Mouse (Mus musculus): Measurements from ENCODE around the gene Ikzf3. TPM values are rescaled to one million over a fixed set of nuclear protein-coding genes. Genes with fewer than 3 reads are reported as not detected.

Gene Ikzf3
- total and polyA plus RNA-seq, 2 experiments, result 0.37 to 1.1 TPM

DNA sequence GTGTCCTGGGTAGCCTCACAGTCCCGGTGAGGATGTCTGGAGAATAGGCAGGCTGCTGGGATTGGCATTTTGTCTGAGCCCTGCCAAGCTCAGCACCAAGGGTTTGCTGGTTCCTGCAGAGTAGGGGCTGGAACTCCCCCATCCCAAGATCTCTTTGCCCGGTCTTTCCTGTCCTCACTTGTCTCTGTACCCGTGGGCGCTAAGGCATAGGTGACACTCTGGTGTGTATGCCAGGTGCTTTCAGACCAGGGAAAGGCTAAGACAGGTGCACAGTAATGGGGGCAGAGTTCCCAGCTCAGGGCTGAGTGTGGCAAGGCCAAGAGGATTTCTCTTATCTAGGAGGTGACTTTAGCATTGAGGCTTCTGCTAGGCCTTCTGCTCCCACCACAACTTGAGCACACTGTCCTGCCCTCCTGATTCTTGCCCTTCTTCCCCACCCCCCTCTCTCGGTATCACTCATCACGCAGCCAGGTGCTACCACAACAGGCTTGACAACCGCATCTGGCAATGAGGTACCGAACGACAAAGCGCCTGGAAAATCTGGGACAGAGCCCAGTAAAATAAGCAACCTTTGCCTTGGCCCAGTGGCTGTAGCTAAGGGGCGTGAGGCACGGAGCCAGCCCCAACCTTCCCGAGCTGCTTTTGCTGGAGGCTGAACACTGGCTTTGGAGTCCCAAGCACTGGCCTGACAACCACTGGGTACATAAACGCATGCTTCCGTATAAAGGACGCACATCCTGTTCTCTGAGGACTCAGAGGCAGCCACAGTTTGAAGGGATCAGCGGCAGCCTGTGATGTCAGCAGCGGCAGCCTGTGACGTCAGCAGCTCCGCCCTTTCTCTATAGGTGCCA lies 95.7 kb downstream of the Ikzf3 start:
- H3K4me3 ChIP-seq (ENCODE audit: insufficient read depth, low read depth, low read length), result peak overlapping the region; percentile 87

DNA sequence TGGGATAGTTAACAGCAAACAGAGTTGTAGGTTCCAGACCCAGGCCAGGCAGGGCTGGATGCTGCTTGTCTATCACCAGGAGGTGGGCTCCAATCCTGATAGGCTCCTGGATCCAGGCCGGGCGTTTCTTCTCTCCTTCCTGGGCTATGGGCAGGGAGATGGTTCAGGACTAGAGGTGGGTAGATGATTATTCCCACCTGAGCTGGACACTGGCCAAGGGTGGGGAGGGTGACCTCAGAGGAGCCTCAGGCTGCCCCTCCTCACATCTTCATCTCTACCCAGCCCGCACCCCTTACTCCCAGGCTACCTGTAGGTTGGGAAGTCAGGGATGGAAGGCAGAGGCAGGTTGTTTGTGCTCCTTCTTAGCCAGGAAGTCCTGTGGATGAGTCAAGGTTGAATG lies 96.4 kb downstream of the Ikzf3 start:
- Histone ChIP-seq H3K36me3 (ENCODE audit: control insufficient read depth, insufficient read depth, low read length) (peaks cover 36% of the 10 kb centered on the region), H3K9ac (ENCODE audit: low read depth, low read length) (peak overlapping the region; percentile 73), H3K4me3 (ENCODE audit: insufficient read depth, low read depth, low read length) (peak overlapping the region; percentile 87), H3K79me2 (ENCODE audit: control insufficient read depth, insufficient read depth, low read length) (peaks cover 23% of the 10 kb centered on the region; the same call in 1 of the 2 replicates), H3K27ac (replicated peaks; ENCODE audit: insufficient read depth, low read depth, low read length) (peak overlapping the region; percentile 80), H3K27me3 (ENCODE audit: control insufficient read depth, insufficient read depth, low read length) (no peaks in the 10 kb centered on the region), H3K4me1 (ENCODE audit: control insufficient read depth, insufficient read depth, low read length) (peaks cover 18% of the 10 kb centered on the region)
- TF ChIP-seq CTCF (IDR thresholded peaks at IDR 0.05; ENCODE audit: low read depth, low read length) (no peak), POLR2A (IDR thresholded peaks at IDR 0.05; ENCODE audit: extremely low read depth, insufficient read depth, low read length) (no peak)
- WGBS, result 29% methylated on average over 3 of the region's 3 CpGs
- no peak for DNase-seq (ENCODE audit: extremely low read depth, low read depth, low spot score)

More for the DNA sequence above, 95.7 kb downstream of the Ikzf3 start:
- Histone ChIP-seq H3K36me3 (ENCODE audit: control insufficient read depth, insufficient read depth, low read length) (peaks cover 42% of the 10 kb centered on the region), H3K27me3 (ENCODE audit: control insufficient read depth, insufficient read depth, low read length) (no peaks in the 10 kb centered on the region), H3K79me2 (ENCODE audit: control insufficient read depth, insufficient read depth, low read length) (peaks cover 23% of the 10 kb centered on the region; the same call in 1 of the 2 replicates), H3K9ac (ENCODE audit: low read depth, low read length) (peak overlapping the region; percentile 73), H3K27ac (replicated peaks; ENCODE audit: insufficient read depth, low read depth, low read length) (peak overlapping the region; percentile 80), H3K4me1 (ENCODE audit: control insufficient read depth, insufficient read depth, low read length) (peaks cover 18% of the 10 kb centered on the region)
- TF ChIP-seq CTCF (IDR thresholded peaks at IDR 0.05; ENCODE audit: low read depth, low read length), result no peak
- TF ChIP-seq POLR2A (IDR thresholded peaks at IDR 0.05; ENCODE audit: extremely low read depth, insufficient read depth, low read length), result no peak
- DNase-seq (ENCODE audit: extremely low read depth, low read depth, low spot score), result peak; percentile 87
- 24% methylated on average over 20 of the region's 20 CpGs for WGBS

DNA sequence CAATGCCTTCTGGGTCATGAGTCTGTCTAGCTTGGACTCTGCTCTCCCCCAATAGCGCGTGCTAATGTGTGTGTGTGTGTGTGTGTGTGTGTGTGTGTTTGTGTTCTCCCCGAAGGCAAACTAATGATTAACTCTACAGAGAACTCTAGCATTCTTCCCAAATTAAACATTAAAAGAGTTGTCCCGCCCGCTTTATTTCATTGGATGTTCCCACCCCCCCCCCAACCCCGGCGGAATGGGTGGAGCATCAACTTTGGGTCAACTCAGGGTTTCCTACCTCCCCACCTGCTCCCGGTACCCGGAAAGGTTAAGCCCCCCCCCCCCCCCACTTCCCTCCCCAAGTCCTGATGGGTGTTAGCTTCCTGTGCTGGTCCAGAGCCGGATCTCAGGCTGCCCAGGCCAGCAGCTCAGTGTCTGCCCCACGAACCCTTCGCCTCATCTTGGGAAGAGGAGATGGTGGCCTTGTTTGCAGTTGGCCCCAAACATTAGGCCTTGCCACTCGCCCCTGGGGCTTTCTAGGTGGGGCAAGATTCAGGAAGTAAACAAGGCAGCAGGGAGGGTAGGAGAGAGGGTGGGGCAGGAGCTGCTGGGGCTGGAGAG lies 97.5 kb downstream of the Ikzf3 start:
- Histone ChIP-seq H3K4me3 (ENCODE audit: insufficient read depth, low read depth, low read length) (peak overlapping the region; percentile 87), H3K4me1 (ENCODE audit: control insufficient read depth, insufficient read depth, low read length) (peaks cover 18% of the 10 kb centered on the region), H3K27me3 (ENCODE audit: control insufficient read depth, insufficient read depth, low read length) (no peaks in the 10 kb centered on the region), H3K27ac (replicated peaks; ENCODE audit: insufficient read depth, low read depth, low read length) (peak overlapping the region; percentile 97), H3K36me3 (ENCODE audit: control insufficient read depth, insufficient read depth, low read length) (peaks cover 26% of the 10 kb centered on the region), H3K79me2 (ENCODE audit: control insufficient read depth, insufficient read depth, low read length) (peaks cover 23% of the 10 kb centered on the region; the same call in 1 of the 2 replicates), H3K9ac (ENCODE audit: low read depth, low read length) (peak overlapping the region; percentile 83)
- DNase-seq (ENCODE audit: extremely low read depth, low read depth, low spot score), result peak; percentile 91
- TF ChIP-seq POLR2A (IDR thresholded peaks at IDR 0.05; ENCODE audit: extremely low read depth, insufficient read depth, low read length), result 0 out of 2 replicates have a peak, but pooled peaks have one; percentile 17
- TF ChIP-seq CTCF (IDR thresholded peaks at IDR 0.05; ENCODE audit: low read depth, low read length), result no peak
- WGBS, result 8% methylated on average over 13 of the region's 13 CpGs

DNA sequence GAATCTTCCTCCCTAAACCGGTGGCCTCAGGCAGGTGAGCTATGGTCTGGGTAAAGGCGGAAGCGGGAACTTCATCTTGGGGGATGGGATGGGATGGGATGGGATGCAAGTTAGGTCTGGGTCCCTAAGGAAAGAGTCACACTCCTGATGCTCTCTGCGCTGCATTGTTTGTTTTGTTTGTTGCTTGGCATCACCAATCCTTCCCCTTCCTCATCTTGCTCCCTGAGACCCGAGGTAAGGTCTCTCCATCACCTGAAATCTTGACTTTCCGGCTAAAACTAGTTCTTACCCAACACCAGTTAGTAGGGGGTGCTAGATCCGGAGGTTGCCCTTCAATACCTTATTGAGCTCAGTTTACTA lies 98.4 kb downstream of the Ikzf3 start:
- WGBS, result 2% methylated on average over 7 of the region's 7 CpGs
- H3K27me3 ChIP-seq (ENCODE audit: control insufficient read depth, insufficient read depth, low read length), result no peaks in the 10 kb centered on the region
- peaks cover 18% of the 10 kb centered on the region for H3K36me3 ChIP-seq (ENCODE audit: control insufficient read depth, insufficient read depth, low read length)
- H3K4me3 ChIP-seq (ENCODE audit: insufficient read depth, low read depth, low read length), result peak overlapping the region; percentile 79
- TF ChIP-seq POLR2A (IDR thresholded peaks at IDR 0.05; ENCODE audit: extremely low read depth, insufficient read depth, low read length), result no peak
- no peak for TF ChIP-seq CTCF (IDR thresholded peaks at IDR 0.05; ENCODE audit: low read depth, low read length)
- peak overlapping the region; percentile 97 for H3K27ac ChIP-seq (replicated peaks; ENCODE audit: insufficient read depth, low read depth, low read length)
- peak overlapping the region; percentile 83 for H3K9ac ChIP-seq (ENCODE audit: low read depth, low read length)
- peak; percentile 43 for DNase-seq (ENCODE audit: extremely low read depth, low read depth, low spot score)
- H3K4me1 ChIP-seq (ENCODE audit: control insufficient read depth, insufficient read depth, low read length), result peaks cover 18% of the 10 kb centered on the region
- H3K79me2 ChIP-seq (ENCODE audit: control insufficient read depth, insufficient read depth, low read length), result peaks cover 23% of the 10 kb centered on the region; the same call in 1 of the 2 replicates

DNA sequence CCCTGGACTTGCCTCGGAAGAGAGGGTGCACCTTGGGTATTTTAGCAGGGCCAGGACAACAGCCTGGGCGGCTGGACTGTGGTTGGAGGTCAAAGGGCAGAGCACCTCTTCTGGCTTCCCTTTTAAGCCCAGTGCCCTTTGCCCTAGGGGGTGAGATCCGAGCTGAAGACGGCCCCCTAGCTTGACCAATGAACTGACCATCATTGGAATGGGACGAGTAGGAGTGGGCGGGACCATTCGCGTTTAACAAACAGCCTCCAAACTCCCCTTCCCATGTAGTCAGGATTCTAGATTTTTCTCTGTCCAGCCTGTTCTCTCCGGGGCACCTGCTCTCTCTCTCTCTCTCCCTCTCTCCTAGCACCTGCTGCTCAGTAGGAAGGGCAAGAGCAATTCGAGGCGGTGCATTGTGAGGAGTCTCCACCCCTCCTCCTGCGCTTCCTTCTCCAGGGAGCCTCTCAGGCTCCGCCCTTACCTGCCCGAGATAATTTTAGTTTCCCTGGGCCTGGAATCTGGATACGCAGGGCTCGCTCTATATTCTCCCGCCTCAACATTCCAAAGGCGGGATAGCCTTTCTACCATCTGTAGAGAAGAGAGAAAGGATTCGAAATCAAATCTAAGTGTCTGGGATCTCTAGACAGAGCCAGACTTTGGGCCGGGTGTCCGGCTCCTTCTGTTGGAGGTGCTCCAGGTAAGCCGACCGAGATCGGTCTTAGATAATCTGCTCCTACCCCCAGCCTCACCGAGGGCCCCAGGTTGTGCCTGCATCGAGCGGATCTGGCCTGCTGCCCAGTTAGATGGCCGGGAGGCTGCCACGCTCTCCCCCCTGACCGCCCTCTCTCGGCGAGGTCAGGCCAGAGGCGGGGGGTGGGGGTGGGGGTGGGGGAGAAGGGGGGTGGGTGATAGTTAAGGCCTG lies 99.0 kb downstream of the Ikzf3 start:
- H3K27me3 ChIP-seq (ENCODE audit: control insufficient read depth, insufficient read depth, low read length), result no peaks in the 10 kb centered on the region
- H3K9ac ChIP-seq (ENCODE audit: low read depth, low read length), result peak overlapping the region; percentile 83
- H3K79me2 ChIP-seq (ENCODE audit: control insufficient read depth, insufficient read depth, low read length), result peaks cover 23% of the 10 kb centered on the region; the same call in 1 of the 2 replicates
- peak; percentile 100 for DNase-seq (ENCODE audit: extremely low read depth, low read depth, low spot score)
- WGBS, result 2% methylated on average over 33 of the region's 33 CpGs
- peak overlapping the region; percentile 97 for H3K27ac ChIP-seq (replicated peaks; ENCODE audit: insufficient read depth, low read depth, low read length)
- TF ChIP-seq POLR2A (IDR thresholded peaks at IDR 0.05; ENCODE audit: extremely low read depth, insufficient read depth, low read length) (peak; percentile 67; the same call in 1 of the 2 replicates), CTCF (IDR thresholded peaks at IDR 0.05; ENCODE audit: low read depth, low read length) (no peak)
- peaks cover 12% of the 10 kb centered on the region for H3K36me3 ChIP-seq (ENCODE audit: control insufficient read depth, insufficient read depth, low read length)
- H3K4me3 ChIP-seq (ENCODE audit: insufficient read depth, low read depth, low read length), result peak overlapping the region; percentile 79
- peaks cover 16% of the 10 kb centered on the region; the same call in 1 of the 2 replicates for H3K4me1 ChIP-seq (ENCODE audit: control insufficient read depth, insufficient read depth, low read length)
